Mouse (Mus musculus) embryonic facial prominence, embryonic 10.5 days (tissue): ENCODE data around the gene Armh2. TPM values are rescaled to one million over a fixed set of nuclear protein-coding genes. Genes with fewer than 3 reads are reported as not detected.

Experiments used
- DNase-seq: peaks from one replicate; pipeline ENCODE4 v3.0.0-alpha.2; 2017; ENCODE audit warnings: low spot score
- H3K27ac ChIP-seq: fragments of 300-500 bp; sonication (generic); replicated peaks from 2 replicates; pipeline ENCODE4 v1.5.1; 2016; ENCODE audit warnings: mild to moderate bottlenecking
- H3K27me3 ChIP-seq: fragments of 300-500 bp; sonication (generic); replicated peaks from 2 replicates; pipeline ENCODE4 v1.6.1; 2016; ENCODE audit warnings: low read depth, mild to moderate bottlenecking; ENCODE audit not compliant: poor library complexity, severe bottlenecking
- H3K36me3 ChIP-seq: fragments of 300-500 bp; sonication (generic); replicated peaks from 2 replicates; pipeline ENCODE4 v1.6.1; 2016; ENCODE audit warnings: mild to moderate bottlenecking, moderate library complexity
- H3K4me1 ChIP-seq: fragments of 300-500 bp; sonication (generic); 2 replicates; pipeline ENCODE4 v1.6.1; 2016
- H3K4me3 ChIP-seq: fragments of 300-500 bp; sonication (generic); 2 replicates; pipeline ENCODE4 v1.5.1; 2016; ENCODE audit warnings: mild to moderate bottlenecking, moderate library complexity
- H3K9me3 ChIP-seq: fragments of 300-500 bp; sonication (generic); 2 replicates; pipeline ENCODE4 v1.6.1; 2016; ENCODE audit warnings: mild to moderate bottlenecking
- WGBS: fragments of 180-500 bp; shearing (Covaris S2); methylation state at CpG from one replicate; pipeline ENCODE4 v1.1.7; 2016; 5-methylcytosine and 5-hydroxymethylcytosine counted together
- polyA plus RNA-seq: library from polyadenylated mRNA; unstranded; fragments of >200 nt; fragmentation: Nextera tagmentation; extraction: Ambion mirVana; gene quantifications from 2 replicates; pipeline ENCODE4 v1.2.1, GENCODE M21; 2016

Armh2 gene
- polyA plus RNA-seq, 1 experiment from 2014 or later, result 0.17 TPM

DNA sequence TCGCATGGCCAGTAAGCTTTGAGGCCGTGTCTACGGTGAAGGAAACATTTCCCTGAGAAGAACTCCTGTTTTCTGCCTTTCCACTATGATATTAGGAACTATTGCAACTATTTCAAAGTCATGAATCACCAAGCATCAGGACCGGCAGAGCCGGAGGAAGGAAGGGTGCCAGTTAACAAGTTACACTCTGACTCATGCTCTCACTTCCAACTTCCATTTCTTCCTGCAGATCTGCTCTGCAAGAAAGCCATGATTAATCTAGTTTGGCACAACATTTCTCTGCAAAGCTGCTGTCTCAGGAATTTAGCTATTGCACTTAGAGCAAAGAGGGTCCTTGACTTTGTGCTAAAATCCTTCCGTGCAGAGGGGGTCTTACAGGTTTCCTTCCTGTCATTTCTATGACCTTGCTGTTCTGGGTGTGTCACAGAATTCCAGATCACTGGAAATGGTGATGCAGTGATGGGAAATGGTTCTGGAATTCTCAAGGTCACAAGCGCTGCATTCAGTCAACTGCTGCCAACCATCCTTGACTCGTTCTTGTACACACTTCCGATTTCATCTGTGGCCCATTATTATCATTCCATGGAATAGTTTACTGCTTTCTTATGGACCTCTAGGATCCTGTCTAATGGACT, 51.5 kb downstream of the Armh2 start:
- no peaks in the 10 kb centered on the region for H3K9me3 ChIP-seq
- no peak overlapping the region for H3K4me3 ChIP-seq
- no peaks in the 10 kb centered on the region for H3K4me1 ChIP-seq
- H3K27me3 ChIP-seq, result no peaks in the 10 kb centered on the region
- H3K36me3 ChIP-seq, result no peaks in the 10 kb centered on the region
- no peak for DNase-seq
- 90% methylated on average over 9 of the region's 9 CpGs for WGBS
- no peak overlapping the region for H3K27ac ChIP-seq

Other genes with a start within 250 kb of the Armh2 start
- 2.3 and 2.6 TPM in 2 replicates for gene Ripor2, start 159.0 kb upstream of the Armh2 start, polyA plus RNA-seq
- 177 and 178 TPM in 2 replicates for gene Gmnn, start 20.7 kb downstream of the Armh2 start, polyA plus RNA-seq
- 10.2 and 11.2 TPM in 2 replicates for gene BC005537, start 60.4 kb downstream of the Armh2 start, polyA plus RNA-seq
- gene Acot13, start 90.3 kb downstream of the Armh2 start, polyA plus RNA-seq, result 55.1 and 65.5 TPM in 2 replicates
- gene Tdp2, start 90.4 kb downstream of the Armh2 start, polyA plus RNA-seq, result 71.9 and 74.9 TPM in 2 replicates
- 0.19 and 0.27 TPM in 2 replicates for gene D130043K22Rik, start 103.9 kb downstream of the Armh2 start, polyA plus RNA-seq
- gene Aldh5a1, start 196.4 kb downstream of the Armh2 start, polyA plus RNA-seq, result 5.6 and 6.0 TPM in 2 replicates
- gene Gpld1, start 201.9 kb downstream of the Armh2 start, polyA plus RNA-seq, result 0.23 and 0.79 TPM in 2 replicates